In genomic region chr15:96766238-96766637, GRCm38 (mm10) we compare ENCODE assay signal across 15 mouse cellular contexts.
"Had no signal": no experiment of that assay in that cellular context is flagged by ENCODE, and none has a peak within 500 bp of the region (broad histone marks: within the 10 kb centered on the region; RNA-seq: fewer than 3 reads in every experiment).

No protein-coding gene starts in this region.

- H3K27me3 ChIP-seq: neural tube, embryonic 13.5 days; neural tube, embryonic 15.5 days; stomach, embryonic 15.5 days had no signal

- DNase-seq: retina, postnatal 1 day; right cerebral cortex, postnatal 14 days; right cerebral cortex, postnatal 25 days; right cerebral cortex, postnatal 4 days; spleen, adult 18-20 months; thymus, adult 18-20 months; thymus, adult 2 months; thymus, postnatal 14 days; thymus, postnatal 25 days; thymus, postnatal 36 days; thymus, postnatal 4 days had no signal

- H3K36me3 ChIP-seq: neural tube, embryonic 13.5 days; neural tube, embryonic 15.5 days; stomach, embryonic 15.5 days had no signal

- H3K4me1 ChIP-seq: neural tube, embryonic 13.5 days; stomach, embryonic 15.5 days had no signal

- H3K4me3 ChIP-seq: neural tube, embryonic 13.5 days; neural tube, embryonic 15.5 days; stomach, embryonic 15.5 days had no signal

- H3K9me3 ChIP-seq: neural tube, embryonic 13.5 days; neural tube, embryonic 15.5 days; stomach, embryonic 15.5 days had no signal

- H3K9ac ChIP-seq: neural tube, embryonic 13.5 days; neural tube, embryonic 15.5 days; stomach, embryonic 15.5 days had no signal

- H3K27ac ChIP-seq: neural tube, embryonic 13.5 days; neural tube, embryonic 15.5 days; stomach, embryonic 15.5 days; stomach, postnatal 0 days had no signal
